Mouse (Mus musculus): ENCODE data around the gene Chd3. TPM values are rescaled to one million over a fixed set of nuclear protein-coding genes. Genes with fewer than 3 reads are reported as not detected.
"Not testable (repeated sequence)": the region's sequence is repeated elsewhere in the genome, so short reads cannot be mapped to it uniquely, and the experiment has no call there.

The Chd3 gene
- total RNA-seq, 2 experiments from 2014 or later, result 525 to 527 TPM

GRCm38 (mm10) chr11:69334796-69335195 is 34.4 kb downstream of the Chd3 start:
- intact Hi-C loops (cut with DNase I), result loop anchor here (5.0 kb wide), 1 partner anchor 33 kb away; the partner anchor contains the start of gene Chd3
- DNase-seq (ENCODE audit: extremely low spot score in 1 of 2, low spot score in 2 of 2), result no peak

GRCm38 (mm10) chr11:69333922-69334321 is 35.3 kb downstream of the Chd3 start:
- DNase-seq (ENCODE audit: extremely low spot score in 1 of 2, low spot score in 2 of 2), result no peak
- intact Hi-C loops (cut with DNase I), result loop anchor here (5.0 kb wide), 1 partner anchor 33 kb away; the partner anchor contains the start of gene Chd3

GRCm38 (mm10) chr11:69332713-69333253 is 36.4 kb downstream of the Chd3 start:
- no peak for DNase-seq (ENCODE audit: extremely low spot score in 1 of 2, low spot score in 2 of 2)
- intact Hi-C loops (cut with DNase I), result loop anchor here (5.0 kb wide), 1 partner anchor 35 kb away; the partner anchor contains the start of gene Chd3

- intact Hi-C loops (cut with DNase I), result loop anchor here (5.0 kb wide), 1 partner anchor 35 kb away; the partner anchor contains the start of gene Chd3
- peak; percentile 80 to 92 for DNase-seq (ENCODE audit: extremely low spot score in 1 of 2, low spot score in 2 of 2)
These were observed 37.2 kb downstream of the Chd3 start for GRCm38 (mm10) chr11:69331929-69332405.

GRCm38 (mm10) chr11:69331152-69331551 is 38.1 kb downstream of the Chd3 start:
- DNase-seq (ENCODE audit: extremely low spot score in 1 of 2, low spot score in 2 of 2), result no peak
- intact Hi-C loops (cut with DNase I), result loop anchor here (5.0 kb wide), 1 partner anchor 36 kb away; the partner anchor contains the start of gene Chd3

- DNase-seq (ENCODE audit: extremely low spot score in 1 of 2, low spot score in 2 of 2), result no peak
These were observed 40.7 kb downstream of the Chd3 start for GRCm38 (mm10) chr11:69328517-69328916.

GRCm38 (mm10) chr11:69327648-69328047 is 41.6 kb downstream of the Chd3 start:
- no peak for DNase-seq (ENCODE audit: extremely low spot score in 1 of 2, low spot score in 2 of 2)
- intact Hi-C loops (cut with DNase I), result no loop called here

More at GRCm38 (mm10) chr11:69328517-69328916, 40.7 kb downstream of the Chd3 start:
- intact Hi-C loops (cut with DNase I), result no loop called here

GRCm38 (mm10) chr11:69327157-69327442 is 42.1 kb downstream of the Chd3 start:
- no peak for DNase-seq (ENCODE audit: extremely low spot score in 1 of 2, low spot score in 2 of 2)
- intact Hi-C loops (cut with DNase I), result no loop called here

GRCm38 (mm10) chr11:69326408-69327156 is 42.6 kb downstream of the Chd3 start:
- intact Hi-C loops (cut with DNase I), result no loop called here
- peak in 1 of 2 experiments; percentile 60 for DNase-seq (ENCODE audit: extremely low spot score in 1 of 2, low spot score in 2 of 2)

GRCm38 (mm10) chr11:69325628-69326407 is 43.4 kb downstream of the Chd3 start, which contains the start of gene Kcnab3:
TSS of gene Kcnab3 (plus strand) at chr11:69326258.
- intact Hi-C loops (cut with DNase I), result no loop called here
- DNase-seq (ENCODE audit: extremely low spot score in 1 of 2, low spot score in 2 of 2), result peak; percentile 82 to 91

- intact Hi-C loops (cut with DNase I), result loop anchor here (5.0 kb wide), 1 partner anchor 52 kb away; no protein-coding TSS in a partner anchor
- no peak for DNase-seq (ENCODE audit: extremely low spot score in 1 of 2, low spot score in 2 of 2)
These were observed 44.5 kb downstream of the Chd3 start for GRCm38 (mm10) chr11:69324749-69325148.

- intact Hi-C loops (cut with DNase I), result loop anchor here (5.0 kb wide), 1 partner anchor 51 kb away; no protein-coding TSS in a partner anchor
- DNase-seq (ENCODE audit: extremely low spot score in 1 of 2, low spot score in 2 of 2), result peak; percentile 99 to 100
These were observed 45.5 kb downstream of the Chd3 start, which contains the start of the genes Cntrob and Trappc1 for GRCm38 (mm10) chr11:69323667-69324111. TSS of gene Cntrob (minus strand) at chr11:69323775. TSS of gene Trappc1 (plus strand) at chr11:69323980.

- no peak for DNase-seq (ENCODE audit: extremely low spot score in 1 of 2, low spot score in 2 of 2)
These were observed 46.3 kb downstream of the Chd3 start for GRCm38 (mm10) chr11:69322693-69323471.

GRCm38 (mm10) chr11:69322010-69322409 is 47.2 kb downstream of the Chd3 start:
- intact Hi-C loops (cut with DNase I), result loop anchor here (5.0 kb wide), 1 partner anchor 50 kb away; no protein-coding TSS in a partner anchor
- DNase-seq (ENCODE audit: extremely low spot score in 1 of 2, low spot score in 2 of 2), result peak in 1 of 2 experiments; percentile 61

More at GRCm38 (mm10) chr11:69322693-69323471, 46.3 kb downstream of the Chd3 start:
- intact Hi-C loops (cut with DNase I), result loop anchor here (5.0 kb wide), 1 partner anchor 51 kb away; no protein-coding TSS in a partner anchor

GRCm38 (mm10) chr11:69321580-69321979 is 47.6 kb downstream of the Chd3 start:
- no peak for DNase-seq (ENCODE audit: extremely low spot score in 1 of 2, low spot score in 2 of 2)
- intact Hi-C loops (cut with DNase I), result loop anchor here (5.0 kb wide), 1 partner anchor 49 kb away; no protein-coding TSS in a partner anchor

- intact Hi-C loops (cut with DNase I); DNase-seq (ENCODE audit: extremely low spot score in 1 of 2, low spot score in 2 of 2): not testable (repeated sequence)
These were observed 51.2 kb downstream of the Chd3 start for GRCm38 (mm10) chr11:69318000-69318399.

- no peak for DNase-seq (ENCODE audit: extremely low spot score in 1 of 2, low spot score in 2 of 2)
- intact Hi-C loops (cut with DNase I), result no loop called here
These were observed 52.8 kb downstream of the Chd3 start for GRCm38 (mm10) chr11:69316361-69316760.

GRCm38 (mm10) chr11:69311266-69311665 is 57.9 kb downstream of the Chd3 start:
- intact Hi-C loops (cut with DNase I), result no loop called here
- DNase-seq (ENCODE audit: extremely low spot score in 1 of 2, low spot score in 2 of 2), result no peak

All from left cerebral cortex, postnatal 10 days (tissue).